Mouse (Mus musculus): ENCODE measurements at regions not wholly inside any gene's neighbourhood (a gene's known extent, or its start where the extent isn't known, plus 50 kb on each side); places are given as distances from the start of the nearest gene placed in this dataset.

DNA sequence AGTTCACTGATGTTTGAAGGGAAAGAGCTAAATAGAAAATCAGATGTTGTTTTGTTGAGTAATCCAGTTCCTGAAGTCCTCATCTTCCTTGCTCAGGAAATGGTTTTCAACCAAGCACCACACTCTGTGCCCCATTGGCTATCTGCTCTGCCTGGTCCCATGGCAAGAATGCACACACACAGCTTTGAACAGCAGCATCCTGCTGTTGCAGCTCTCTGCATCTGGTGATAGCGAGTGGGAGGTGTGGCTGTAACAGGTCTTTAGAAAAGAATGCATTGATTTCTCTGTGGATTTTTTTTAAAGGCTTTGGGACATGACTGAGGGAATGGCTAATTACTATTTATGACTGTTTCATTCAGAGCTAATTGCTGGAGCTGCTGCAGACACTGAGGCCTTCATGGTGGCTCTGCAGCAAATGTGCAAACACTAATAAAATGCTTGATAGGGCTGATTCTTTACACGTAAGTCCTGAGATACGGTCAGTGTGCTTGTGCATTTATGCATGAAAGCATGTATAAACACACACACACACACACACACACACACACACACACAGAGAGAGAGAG, 459.1 kb upstream of the Nrsn1 start:
- 58% methylated on average over 3 of the region's 3 CpGs for WGBS
- Histone ChIP-seq H3K4me2 (no peak overlapping the region), H3K9me3 (no peaks in the 10 kb centered on the region), H3K9ac (no peak overlapping the region), H3K36me3 (no peaks in the 10 kb centered on the region), H3K4me1 (no peaks in the 10 kb centered on the region; the same call in 1 of the 2 replicates), H3K27ac (no peak overlapping the region), H3K27me3 (replicated peaks) (no peaks in the 10 kb centered on the region), H3K4me3 (replicated peaks) (no peak overlapping the region)
- ATAC-seq (ENCODE audit: insufficient read depth, low FRiP score, low read depth): no peak

DNA sequence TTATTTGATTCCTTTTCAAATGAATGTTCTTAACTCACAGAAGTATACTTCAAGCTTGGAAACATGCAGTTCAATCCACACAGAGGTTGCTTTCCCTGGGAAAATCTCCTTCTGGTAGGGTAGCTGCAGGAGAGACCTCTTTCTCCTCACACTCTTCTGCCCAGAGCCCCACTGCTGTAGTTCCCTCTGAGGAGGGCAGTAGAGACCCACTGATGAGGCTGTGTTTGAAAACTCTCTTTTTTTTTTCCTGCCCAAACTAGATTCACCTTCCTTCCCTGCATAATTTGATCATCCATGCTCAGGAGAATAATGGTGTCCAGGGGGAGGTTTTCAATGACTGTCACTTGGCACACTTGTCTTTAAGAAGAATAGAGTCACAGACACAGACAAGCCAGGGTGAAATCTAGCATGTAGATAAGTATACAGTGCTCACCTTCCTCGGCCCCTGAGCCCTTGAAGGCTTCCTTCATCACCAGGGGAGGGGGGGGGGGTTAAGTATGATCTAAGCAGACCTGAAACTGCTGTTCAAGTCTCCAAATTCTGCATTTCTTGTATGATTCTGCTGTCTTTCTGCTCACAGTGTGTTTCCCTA, 457.3 kb upstream of the Nrsn1 start:
- H3K4me2 ChIP-seq: no peak overlapping the region
- no peaks in the 10 kb centered on the region for H3K27me3 ChIP-seq (replicated peaks)
- no peak for ATAC-seq (ENCODE audit: insufficient read depth, low FRiP score, low read depth)
- H3K9me3 ChIP-seq: no peaks in the 10 kb centered on the region
- no peaks in the 10 kb centered on the region for H3K36me3 ChIP-seq
- no peak overlapping the region for H3K9ac ChIP-seq
- H3K4me3 ChIP-seq (replicated peaks): no peak overlapping the region
- H3K27ac ChIP-seq: no peak overlapping the region
- WGBS: 63% methylated on average over 1 of the region's 1 CpGs
- no peaks in the 10 kb centered on the region; the same call in 1 of the 2 replicates for H3K4me1 ChIP-seq

- Histone ChIP-seq H3K4me3 (replicated peaks) (no peak overlapping the region), H3K36me3 (no peaks in the 10 kb centered on the region), H3K27me3 (replicated peaks) (no peaks in the 10 kb centered on the region), H3K9ac (no peak overlapping the region), H3K9me3 (no peaks in the 10 kb centered on the region), H3K27ac (no peak overlapping the region), H3K4me2 (no peak overlapping the region), H3K4me1 (no peaks in the 10 kb centered on the region; the same call in 1 of the 2 replicates)
- WGBS: 56% methylated on average over 4 of the region's 4 CpGs
- ATAC-seq (ENCODE audit: insufficient read depth, low FRiP score, low read depth): no peak
These were observed 452.6 kb upstream of the Nrsn1 start for GRCm38 (mm10) chr13:25722595-25723525.

DNA sequence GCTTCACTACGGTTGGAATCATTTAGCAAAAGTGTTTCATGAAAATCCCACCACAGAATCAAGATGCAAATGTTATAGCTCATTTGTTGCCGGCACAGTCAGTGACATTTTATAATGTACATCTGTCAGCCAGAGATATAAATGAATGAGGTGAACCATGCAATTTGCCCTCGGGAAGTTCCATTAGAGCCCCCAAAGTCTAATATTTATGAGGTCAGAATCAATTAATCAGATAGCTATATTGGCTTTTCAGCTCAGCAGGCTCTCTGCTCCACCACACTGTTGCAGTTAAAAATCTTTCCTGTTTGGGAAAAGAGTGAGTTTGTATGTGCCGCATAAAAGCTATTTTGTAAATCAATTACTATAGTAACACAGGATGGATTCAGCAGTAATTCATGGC, 430.7 kb upstream of the Nrsn1 start:
- ATAC-seq (ENCODE audit: insufficient read depth, low FRiP score, low read depth): no peak
- Histone ChIP-seq H3K4me1 (no peaks in the 10 kb centered on the region), H3K4me2 (no peak overlapping the region), H3K36me3 (no peaks in the 10 kb centered on the region), H3K27me3 (replicated peaks) (no peaks in the 10 kb centered on the region), H3K27ac (no peak overlapping the region), H3K4me3 (replicated peaks) (no peak overlapping the region), H3K9ac (no peak overlapping the region), H3K9me3 (no peaks in the 10 kb centered on the region)
- 35% methylated on average over 4 of the region's 4 CpGs for WGBS

- WGBS: 76% methylated on average over 1 of the region's 1 CpGs
These were observed 425.7 kb upstream of the Nrsn1 start for GRCm38 (mm10) chr13:25695956-25696355.

DNA sequence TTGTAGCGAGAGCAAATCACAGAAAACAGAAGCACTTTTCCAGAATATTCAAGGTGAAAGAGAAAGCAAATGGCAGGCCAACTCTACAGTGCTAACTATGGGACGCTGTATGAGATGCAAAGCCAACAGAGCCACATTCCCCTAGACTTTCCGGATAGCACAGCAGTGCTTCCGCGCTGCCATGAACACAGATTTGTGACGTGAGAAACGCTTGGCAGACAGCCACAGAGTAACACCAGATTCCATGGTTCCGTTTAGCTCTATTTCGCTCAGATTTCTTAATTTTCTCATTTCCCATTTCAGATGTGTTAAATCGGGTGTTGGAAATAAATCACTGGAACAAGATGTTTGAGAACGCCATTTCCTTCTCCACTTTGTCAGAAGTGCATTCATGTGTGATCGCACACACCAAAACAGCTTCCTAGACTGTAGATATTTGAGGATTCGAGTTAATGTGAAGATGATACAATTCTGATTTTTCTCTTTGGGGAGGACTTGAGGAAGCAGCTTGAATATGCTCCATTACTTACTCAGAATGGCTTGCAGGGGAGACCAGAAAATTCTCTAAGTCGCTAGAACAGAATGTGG, 424.8 kb upstream of the Nrsn1 start:
- Histone ChIP-seq H3K27ac (no peak overlapping the region), H3K27me3 (replicated peaks) (no peaks in the 10 kb centered on the region), H3K9ac (no peak overlapping the region), H3K9me3 (no peaks in the 10 kb centered on the region), H3K4me1 (no peaks in the 10 kb centered on the region), H3K4me2 (no peak overlapping the region), H3K36me3 (no peaks in the 10 kb centered on the region), H3K4me3 (replicated peaks) (no peak overlapping the region)
- WGBS: 81% methylated on average over 14 of the region's 14 CpGs
- ATAC-seq (ENCODE audit: insufficient read depth, low FRiP score, low read depth): no peak

More at GRCm38 (mm10) chr13:25695956-25696355, 425.7 kb upstream of the Nrsn1 start:
- Histone ChIP-seq H3K4me2 (no peak overlapping the region), H3K4me1 (no peaks in the 10 kb centered on the region), H3K36me3 (no peaks in the 10 kb centered on the region), H3K9me3 (no peaks in the 10 kb centered on the region), H3K27me3 (replicated peaks) (no peaks in the 10 kb centered on the region), H3K4me3 (replicated peaks) (no peak overlapping the region), H3K27ac (no peak overlapping the region), H3K9ac (no peak overlapping the region)
- no peak for ATAC-seq (ENCODE audit: insufficient read depth, low FRiP score, low read depth)

DNA sequence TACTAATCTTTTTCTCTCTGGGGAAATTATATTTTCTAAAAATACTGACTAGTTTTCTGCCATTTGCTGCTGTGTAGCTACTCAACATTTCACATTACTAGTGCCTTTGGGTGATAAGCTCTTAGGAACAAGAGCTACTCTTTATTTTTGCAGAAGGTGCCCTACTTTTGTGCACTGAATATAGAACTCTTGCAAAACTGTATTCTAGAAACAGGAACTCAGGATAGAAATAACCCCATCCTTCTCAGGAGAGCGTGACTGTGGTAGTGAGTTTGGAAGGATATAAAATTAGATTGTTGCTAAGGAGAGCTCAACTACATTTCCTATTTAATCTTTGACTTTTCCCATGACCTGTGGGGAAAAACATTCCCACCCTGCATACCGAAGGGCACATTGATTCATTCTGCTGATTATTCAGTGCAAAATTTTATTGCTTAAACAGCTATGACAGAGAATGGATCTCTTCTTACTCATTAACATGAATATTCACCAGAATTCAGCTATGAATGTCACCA, 408.0 kb upstream of the Nrsn1 start:
- Histone ChIP-seq H3K9ac (no peak overlapping the region), H3K4me3 (replicated peaks) (no peak overlapping the region), H3K27ac (no peak overlapping the region), H3K9me3 (no peaks in the 10 kb centered on the region), H3K4me2 (no peak overlapping the region), H3K4me1 (no peaks in the 10 kb centered on the region), H3K36me3 (no peaks in the 10 kb centered on the region), H3K27me3 (replicated peaks) (no peaks in the 10 kb centered on the region)
- no peak for ATAC-seq (ENCODE audit: insufficient read depth, low FRiP score, low read depth)
- WGBS: 74% methylated on average over 2 of the region's 2 CpGs

DNA sequence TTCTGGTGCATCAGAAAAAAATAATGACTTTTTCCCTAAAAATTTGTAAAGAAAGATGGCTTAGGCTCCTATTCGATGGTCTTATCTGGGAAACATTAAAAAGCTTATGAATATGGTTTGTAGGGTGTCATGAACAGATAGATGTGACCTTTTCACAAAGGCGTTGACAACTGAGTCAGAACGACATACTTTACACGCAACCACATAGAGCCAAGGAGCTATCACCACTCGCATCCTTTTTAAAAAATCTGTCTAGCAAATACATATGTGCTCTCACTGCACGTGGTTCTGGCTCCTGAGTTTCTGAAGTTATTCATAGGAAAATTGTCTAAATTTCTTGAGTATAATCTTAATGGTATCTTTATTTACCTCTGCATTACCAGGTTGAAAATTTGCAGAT, 404.9 kb upstream of the Nrsn1 start:
- H3K9ac ChIP-seq: no peak overlapping the region
- no peak for ATAC-seq (ENCODE audit: insufficient read depth, low FRiP score, low read depth)
- no peak overlapping the region for H3K4me2 ChIP-seq
- H3K9me3 ChIP-seq: no peaks in the 10 kb centered on the region
- no peaks in the 10 kb centered on the region for H3K27me3 ChIP-seq (replicated peaks)
- H3K4me3 ChIP-seq (replicated peaks): no peak overlapping the region
- H3K27ac ChIP-seq: no peak overlapping the region
- no peaks in the 10 kb centered on the region for H3K4me1 ChIP-seq
- H3K36me3 ChIP-seq: no peaks in the 10 kb centered on the region
- 84% methylated on average over 6 of the region's 6 CpGs for WGBS

- no peak for ATAC-seq (ENCODE audit: insufficient read depth, low FRiP score, low read depth)
- Histone ChIP-seq H3K9me3 (no peaks in the 10 kb centered on the region), H3K4me3 (replicated peaks) (no peak overlapping the region), H3K27ac (no peak overlapping the region), H3K4me1 (no peaks in the 10 kb centered on the region), H3K9ac (no peak overlapping the region), H3K27me3 (replicated peaks) (no peaks in the 10 kb centered on the region), H3K4me2 (no peak overlapping the region), H3K36me3 (no peaks in the 10 kb centered on the region)
- 83% methylated on average over 3 of the region's 3 CpGs for WGBS
These were observed 395.7 kb upstream of the Nrsn1 start for GRCm38 (mm10) chr13:25666022-25666421.

DNA sequence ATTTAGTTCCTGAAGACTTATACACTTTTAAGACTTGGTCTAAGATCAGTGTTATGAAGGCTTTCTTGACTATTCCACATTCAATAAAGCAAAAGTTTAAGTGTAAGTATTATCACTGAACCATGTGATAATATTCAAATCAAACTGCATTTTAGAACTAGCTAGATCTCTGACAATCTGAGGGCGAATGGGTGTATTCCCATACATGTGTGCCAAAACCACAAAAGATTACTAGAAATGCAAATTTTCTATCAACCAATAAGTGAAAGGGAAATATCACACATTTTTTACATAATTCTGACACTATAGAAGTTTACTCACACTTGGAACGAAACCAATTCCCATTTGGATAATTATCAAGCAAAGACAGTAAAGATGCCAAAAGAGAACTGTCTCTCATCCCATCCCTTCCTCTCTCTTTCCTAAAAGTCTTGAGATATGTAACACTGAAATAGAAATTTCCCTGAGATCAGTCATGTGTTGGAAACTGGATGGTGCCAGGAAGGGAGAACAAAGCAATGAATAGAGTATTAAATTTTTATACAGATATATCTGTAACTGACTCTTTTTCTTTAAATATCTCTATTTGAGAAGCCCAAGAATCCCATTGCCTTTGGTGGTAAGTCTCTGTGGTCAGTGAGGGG, 394.8 kb upstream of the Nrsn1 start:
- Histone ChIP-seq H3K9ac (no peak overlapping the region), H3K4me3 (replicated peaks) (no peak overlapping the region), H3K36me3 (no peaks in the 10 kb centered on the region), H3K4me2 (no peak overlapping the region), H3K4me1 (no peaks in the 10 kb centered on the region), H3K27ac (no peak overlapping the region), H3K9me3 (no peaks in the 10 kb centered on the region), H3K27me3 (replicated peaks) (no peaks in the 10 kb centered on the region)
- 81% methylated on average over 2 of the region's 2 CpGs for WGBS
- no peak for ATAC-seq (ENCODE audit: insufficient read depth, low FRiP score, low read depth)

- ATAC-seq (ENCODE audit: insufficient read depth, low FRiP score, low read depth): no peak
- Histone ChIP-seq H3K36me3 (no peaks in the 10 kb centered on the region), H3K9me3 (no peaks in the 10 kb centered on the region), H3K27me3 (replicated peaks) (no peaks in the 10 kb centered on the region), H3K9ac (no peak overlapping the region), H3K4me1 (no peaks in the 10 kb centered on the region), H3K27ac (no peak overlapping the region), H3K4me3 (replicated peaks) (no peak overlapping the region), H3K4me2 (no peak overlapping the region)
- WGBS: 94% methylated on average over 1 of the region's 1 CpGs
These were observed 378.1 kb upstream of the Nrsn1 start for GRCm38 (mm10) chr13:25648430-25648786.
